Mouse (Mus musculus): ENCODE measurements at regions not wholly inside any gene's neighbourhood (a gene's known extent, or its start where the extent isn't known, plus 50 kb on each side); places are given as distances from the start of the nearest gene placed in this dataset.

- POLR2A ChIA-PET = no interaction called here
- in situ Hi-C loops (cut with MboI; ENCODE audit: low pct_unique_long_range_greater_than_20kb) = no loop called here
- TF ChIP-seq CTCF (IDR thresholded peaks at IDR 0.05) = no peak
- no peaks in the 10 kb centered on the region for H3K27me3 ChIP-seq
- ATAC-seq = no peak
- CTCF ChIA-PET = no interaction called here
- DNase-seq (ENCODE audit: low read depth, low spot score) = no peak
Measured at GRCm38 (mm10) chr16:46228744-46229143, 73.9 kb upstream of the Gm4737 start.

DNA sequence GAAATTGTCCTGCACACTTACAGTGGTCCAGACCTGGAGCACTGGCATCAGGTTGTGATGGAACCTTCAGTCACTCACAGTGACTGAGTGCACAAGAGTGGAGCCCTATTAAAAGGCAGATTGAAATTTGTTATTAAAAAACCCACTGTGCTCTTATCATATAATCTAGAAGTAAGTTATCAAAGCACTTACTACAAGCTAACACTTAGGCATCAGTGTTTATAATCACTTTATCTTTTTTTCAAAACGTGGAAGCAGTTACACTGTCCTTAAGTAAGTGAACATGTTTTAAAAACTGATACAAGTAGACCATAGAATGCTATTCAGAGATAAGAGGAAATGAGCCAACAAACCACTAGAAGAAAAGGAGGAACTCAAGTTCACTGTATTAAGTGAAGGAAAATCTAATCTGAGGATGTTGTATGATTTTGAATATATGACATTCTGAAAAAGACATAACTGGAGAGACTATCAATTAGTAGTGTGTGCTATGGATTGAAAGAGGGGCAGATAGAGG lies 68.3 kb upstream of the Gm4737 start:
- DNase-seq (ENCODE audit: low read depth, low spot score) (no peak), ATAC-seq (no peak)
- TF ChIP-seq CTCF (IDR thresholded peaks at IDR 0.05) = no peak
- CTCF ChIA-PET = no interaction called here
- POLR2A ChIA-PET = no interaction called here
- no peaks in the 10 kb centered on the region for H3K27me3 ChIP-seq
- in situ Hi-C loops (cut with MboI; ENCODE audit: low pct_unique_long_range_greater_than_20kb) = no loop called here

DNA sequence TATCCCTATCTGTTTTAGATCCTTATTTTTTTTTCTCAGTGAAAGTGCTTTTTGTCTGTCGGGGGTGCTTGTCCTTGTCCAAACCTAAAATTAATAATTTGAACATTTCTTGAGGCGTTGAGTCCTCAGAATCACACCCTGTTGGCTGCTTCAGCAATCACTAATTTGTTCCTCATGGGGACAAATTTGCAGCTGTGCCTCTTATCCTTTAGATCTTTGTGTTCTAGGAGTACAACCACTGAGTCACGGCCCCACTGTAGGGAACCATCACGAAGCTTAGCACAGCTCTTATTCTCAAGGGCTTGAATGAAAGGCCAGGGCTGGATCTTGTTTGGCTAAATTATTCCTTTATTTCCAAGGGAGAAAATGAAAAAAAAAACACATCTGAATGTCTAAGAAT lies 57.6 kb upstream of the Gm4737 start:
- TF ChIP-seq CTCF (IDR thresholded peaks at IDR 0.05) = no peak
- CTCF ChIA-PET = no interaction called here
- ATAC-seq = no peak
- DNase-seq (ENCODE audit: low read depth, low spot score) = no peak
- POLR2A ChIA-PET = no interaction called here
- in situ Hi-C loops (cut with MboI; ENCODE audit: low pct_unique_long_range_greater_than_20kb) = no loop called here
- H3K27me3 ChIP-seq = peaks cover 7% of the 10 kb centered on the region

GRCm38 (mm10) chr16:46211914-46212313 lies 57.0 kb upstream of the Gm4737 start:
- DNase-seq (ENCODE audit: low read depth, low spot score) (no peak), ATAC-seq (no peak)
- in situ Hi-C loops (cut with MboI; ENCODE audit: low pct_unique_long_range_greater_than_20kb) = no loop called here
- H3K27me3 ChIP-seq = peaks cover 7% of the 10 kb centered on the region
- ChIA-PET POLR2A (no interaction called here), CTCF (no interaction called here)
- TF ChIP-seq CTCF (IDR thresholded peaks at IDR 0.05) = no peak

DNA sequence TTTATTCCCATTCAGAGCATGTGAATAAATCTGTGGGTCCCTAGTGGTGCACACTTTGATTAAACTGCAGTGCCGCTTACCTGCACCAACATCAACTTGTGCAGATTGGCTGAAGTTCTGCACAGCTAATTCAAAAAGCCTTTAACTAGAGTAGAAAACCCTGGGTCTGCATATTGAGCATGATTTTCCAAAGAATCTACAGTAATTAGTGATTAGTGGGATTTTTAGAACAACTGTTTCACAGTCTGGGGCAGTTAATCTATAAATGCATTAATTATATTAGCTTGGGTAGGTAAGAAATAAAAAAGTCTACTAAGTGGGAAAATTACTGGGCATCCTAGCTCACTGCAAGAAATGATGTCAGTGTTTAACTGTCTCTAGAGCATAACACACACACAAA lies 50.2 kb upstream of the Gm4737 start:
- in situ Hi-C loops (cut with MboI; ENCODE audit: low pct_unique_long_range_greater_than_20kb) = no loop called here
- no peak for TF ChIP-seq CTCF (IDR thresholded peaks at IDR 0.05)
- no peaks in the 10 kb centered on the region for H3K27me3 ChIP-seq
- ChIA-PET CTCF (interaction anchor here (0.8 kb wide), 1 partner anchor 9 kb away, joined by 3 read pairs; no protein-coding TSS in a partner anchor), POLR2A (no interaction called here)
- DNase-seq (ENCODE audit: low read depth, low spot score) (no peak), ATAC-seq (no peak)
